Mouse (Mus musculus): Measurements from ENCODE around the gene Map3k7cl. TPM values are rescaled to one million over a fixed set of nuclear protein-coding genes. Genes with fewer than 3 reads are reported as not detected.

The Map3k7cl gene
- total RNA-seq, 2 experiments from 2014 or later: 0.54 to 0.85 TPM

GRCm38 (mm10) chr16:87585548-87586262 is 32.6 kb downstream of the Map3k7cl start:
- no peak for DNase-seq (ENCODE audit: low spot score in 2 of 2)

- no peak for DNase-seq (ENCODE audit: low spot score in 2 of 2)
Observed at GRCm38 (mm10) chr16:87587843-87588242, 34.7 kb downstream of the Map3k7cl start.

- DNase-seq (ENCODE audit: low spot score in 2 of 2): no peak
Observed at GRCm38 (mm10) chr16:87594145-87594544, 41.0 kb downstream of the Map3k7cl start.

GRCm38 (mm10) chr16:87595149-87595548 is 42.0 kb downstream of the Map3k7cl start:
- no peak for DNase-seq (ENCODE audit: low spot score in 2 of 2)

- no peak for DNase-seq (ENCODE audit: low spot score in 2 of 2)
Observed at GRCm38 (mm10) chr16:87602717-87603526, 49.8 kb downstream of the Map3k7cl start.

- no peak for DNase-seq (ENCODE audit: low spot score in 2 of 2)
Observed at GRCm38 (mm10) chr16:87604002-87604401, 50.9 kb downstream of the Map3k7cl start.

GRCm38 (mm10) chr16:87604883-87605282 is 51.8 kb downstream of the Map3k7cl start:
- DNase-seq (ENCODE audit: low spot score in 2 of 2): no peak

- DNase-seq (ENCODE audit: low spot score in 2 of 2): no peak
Observed at GRCm38 (mm10) chr16:87607383-87607782, 54.3 kb downstream of the Map3k7cl start.

- DNase-seq (ENCODE audit: low spot score in 2 of 2): no peak
Observed at GRCm38 (mm10) chr16:87607959-87608358, 54.8 kb downstream of the Map3k7cl start.

GRCm38 (mm10) chr16:87610142-87610541 is 57.0 kb downstream of the Map3k7cl start:
- DNase-seq (ENCODE audit: low spot score in 2 of 2): no peak

- no peak for DNase-seq (ENCODE audit: low spot score in 2 of 2)
Observed at GRCm38 (mm10) chr16:87610556-87611295, 57.6 kb downstream of the Map3k7cl start.

GRCm38 (mm10) chr16:87611420-87611819 is 58.3 kb downstream of the Map3k7cl start:
- no peak for DNase-seq (ENCODE audit: low spot score in 2 of 2)

GRCm38 (mm10) chr16:87612218-87612838 is 59.2 kb downstream of the Map3k7cl start:
- DNase-seq (ENCODE audit: low spot score in 2 of 2): no peak

- DNase-seq (ENCODE audit: low spot score in 2 of 2): no peak
Observed at GRCm38 (mm10) chr16:87617377-87617776, 64.2 kb downstream of the Map3k7cl start.

- no peak for DNase-seq (ENCODE audit: low spot score in 2 of 2)
Observed at GRCm38 (mm10) chr16:87621246-87621645, 68.1 kb downstream of the Map3k7cl start.

- DNase-seq (ENCODE audit: low spot score in 2 of 2): no peak
Observed at GRCm38 (mm10) chr16:87623881-87624280, 70.8 kb downstream of the Map3k7cl start.

- DNase-seq (ENCODE audit: low spot score in 2 of 2): no peak
Observed at GRCm38 (mm10) chr16:87624937-87625336, 71.8 kb downstream of the Map3k7cl start.

GRCm38 (mm10) chr16:87625341-87625740 is 72.2 kb downstream of the Map3k7cl start:
- DNase-seq (ENCODE audit: low spot score in 2 of 2): no peak

- no peak for DNase-seq (ENCODE audit: low spot score in 2 of 2)
Observed at GRCm38 (mm10) chr16:87625816-87626215, 72.7 kb downstream of the Map3k7cl start.

- DNase-seq (ENCODE audit: low spot score in 2 of 2): no peak
Observed at GRCm38 (mm10) chr16:87626696-87627095, 73.6 kb downstream of the Map3k7cl start.

GRCm38 (mm10) chr16:87634709-87635108 is 81.6 kb downstream of the Map3k7cl start:
- DNase-seq (ENCODE audit: low spot score in 2 of 2): no peak
